Mouse (Mus musculus) CH12.LX (cell line): ENCODE measurements around the gene Fev. TPM values are rescaled to one million over a fixed set of nuclear protein-coding genes. Genes with fewer than 3 reads are reported as not detected.
A peak's percentile ranks its signal among the peaks of the same experiment; 100 is the strongest.

ENCODE experiments used
- DNase-seq: peaks from one replicate; pipeline ENCODE4 v3.0.0-alpha.2; 2013; ENCODE audit errors: extremely low read depth
- H3K27ac ChIP-seq: 2 replicates; pipeline ENCODE4 v1.5.1; 2012; ENCODE audit warnings: low read depth, mild to moderate bottlenecking, control low read depth, moderate library complexity; ENCODE audit not compliant: insufficient read depth
- H3K27me3 ChIP-seq: replicated peaks from 2 replicates; pipeline ENCODE3; 2012; ENCODE audit warnings: inconsistent platforms
- H3K36me3 ChIP-seq, 2 experiments: replicated peaks in 1 of 2; 2 replicates each; pipeline versions ENCODE3 to v1.6.1; 2012; ENCODE audit warnings: inconsistent platforms in 1 of 2, low read length in 1 of 2, mild to moderate bottlenecking in 1 of 2, mixed read lengths in 1 of 2, moderate library complexity in 1 of 2; ENCODE audit not compliant: control insufficient read depth in 1 of 2, insufficient read depth in 1 of 2
- H3K4me1 ChIP-seq, 2 experiments: 2 replicates each; pipeline ENCODE4 v1.6.1; 2012; ENCODE audit warnings: inconsistent platforms in 1 of 2, moderate library complexity in 1 of 2; ENCODE audit not compliant: insufficient read depth in 2 of 2, control insufficient read depth in 1 of 2
- H3K4me2 ChIP-seq: 2 replicates; pipeline ENCODE4 v1.6.1; 2012; ENCODE audit warnings: low read depth, mild to moderate bottlenecking, control low read depth; ENCODE audit not compliant: poor library complexity, insufficient read depth, severe bottlenecking
- H3K4me3 ChIP-seq, 3 experiments: fragments of 150-350 bp in 1 of 3; sonication (generic) in 1 of 3; replicated peaks in 1 of 3; 2 replicates each; pipeline versions ENCODE3 to v1.5.1; 2011 to 2012; ENCODE audit warnings: low read depth in 2 of 3, low read length in 2 of 3, mild to moderate bottlenecking in 2 of 3, moderate library complexity in 2 of 3, control low read depth in 1 of 3, improper control_type of control experiment in 1 of 3, inconsistent platforms in 1 of 3, mixed read lengths in 1 of 3; ENCODE audit not compliant: poor library complexity in 1 of 3
- H3K79me2 ChIP-seq: replicated peaks from 2 replicates; pipeline ENCODE4 v1.6.1; 2012; ENCODE audit warnings: mild to moderate bottlenecking, moderate library complexity; ENCODE audit not compliant: control insufficient read depth, poor library complexity, insufficient read depth, severe bottlenecking; ENCODE audit errors: extremely low read depth
- H3K9ac ChIP-seq: 2 replicates; pipeline ENCODE4 v1.6.1; 2012; ENCODE audit warnings: low read depth, mild to moderate bottlenecking, control low read depth, moderate library complexity; ENCODE audit not compliant: insufficient read depth
- H3K9me3 ChIP-seq: replicated peaks from 2 replicates; pipeline ENCODE3; 2012; ENCODE audit warnings: low read length, inconsistent platforms, mixed read lengths
- BHLHE40 ChIP-seq: IDR thresholded peaks from 2 replicates; pipeline ENCODE4 v1.6.1; 2011; ENCODE audit warnings: mild to moderate bottlenecking, low read depth, low read length, improper control_type of control experiment
- CHD2 ChIP-seq: IDR thresholded peaks from 2 replicates; pipeline ENCODE4 v1.6.1; 2011; ENCODE audit warnings: low read length, improper control_type of control experiment
- CTCF ChIP-seq, 2 experiments: IDR thresholded peaks in 1 of 2; conservative IDR thresholded peaks in 1 of 2; 2 replicates each; pipeline ENCODE4 v1.5.1; 2011 to 2012; ENCODE audit warnings: low read depth in 2 of 2, low read length in 2 of 2, improper control_type of control experiment in 1 of 2, inconsistent platforms in 1 of 2, mild to moderate bottlenecking in 1 of 2, moderate library complexity in 1 of 2
- E2F4 ChIP-seq: IDR thresholded peaks from 2 replicates; pipeline ENCODE4 v1.6.1; 2011; ENCODE audit warnings: low read depth, low read length, improper control_type of control experiment; ENCODE audit not compliant: insufficient replicate concordance
- ELF1 ChIP-seq: IDR thresholded peaks from 2 replicates; pipeline ENCODE4 v1.6.1; 2014; ENCODE audit warnings: low read depth, mild to moderate bottlenecking, inconsistent platforms, low read length, improper control_type of control experiment
- HCFC1 ChIP-seq: IDR thresholded peaks from 2 replicates; pipeline ENCODE4 v1.6.1; 2012; ENCODE audit warnings: low read depth, mild to moderate bottlenecking, inconsistent platforms, low read length, improper control_type of control experiment
- JUN ChIP-seq: IDR thresholded peaks from 2 replicates; pipeline ENCODE4 v1.6.1; 2011; ENCODE audit warnings: low read depth, mild to moderate bottlenecking, low read length, improper control_type of control experiment, moderate library complexity; ENCODE audit not compliant: insufficient read depth
- KAT2A ChIP-seq: IDR thresholded peaks from 2 replicates; pipeline ENCODE4 v1.6.1; 2012; ENCODE audit warnings: low read length, improper control_type of control experiment, inconsistent platforms; ENCODE audit not compliant: insufficient replicate concordance
- MAX ChIP-seq: IDR thresholded peaks from 2 replicates; pipeline ENCODE4 v1.6.1; 2011; ENCODE audit warnings: low read length, improper control_type of control experiment
- NELFE ChIP-seq: IDR thresholded peaks from 2 replicates; pipeline ENCODE4 v1.6.1; 2011; ENCODE audit warnings: low read depth, low read length, improper control_type of control experiment
- PAX5 ChIP-seq: IDR thresholded peaks from 2 replicates; pipeline ENCODE4 v1.6.1; 2012; ENCODE audit warnings: low read length, inconsistent platforms, mixed read lengths
- POLR2A ChIP-seq: IDR thresholded peaks from 2 replicates; pipeline ENCODE4 v1.6.1; 2011; ENCODE audit warnings: low read depth, mild to moderate bottlenecking, improper control_type of control experiment, low read length
- POLR2AphosphoS2 ChIP-seq: IDR thresholded peaks from 2 replicates; pipeline ENCODE4 v1.6.1; 2011; ENCODE audit warnings: low read depth, low read length, improper control_type of control experiment
- RAD21 ChIP-seq: IDR thresholded peaks from 2 replicates; pipeline ENCODE4 v1.6.1; 2011; ENCODE audit warnings: low read depth, mild to moderate bottlenecking, low read length, improper control_type of control experiment, moderate library complexity
- RCOR1 ChIP-seq: conservative IDR thresholded peaks from 2 replicates; pipeline ENCODE4 v1.6.1; 2012; ENCODE audit warnings: low read depth, mild to moderate bottlenecking, inconsistent platforms, low read length, improper control_type of control experiment
- SIN3A ChIP-seq: IDR thresholded peaks from 2 replicates; pipeline ENCODE4 v1.6.1; 2012; ENCODE audit warnings: low read length, improper control_type of control experiment, inconsistent platforms
- SMC3 ChIP-seq: IDR thresholded peaks from 2 replicates; pipeline ENCODE4 v1.6.1; 2011; ENCODE audit warnings: low read depth, low read length, improper control_type of control experiment
- TBP ChIP-seq: conservative IDR thresholded peaks from 2 replicates; pipeline ENCODE4 v1.6.1; 2011; ENCODE audit warnings: low read depth, low read length, improper control_type of control experiment
- TCF12 ChIP-seq: IDR thresholded peaks from 2 replicates; pipeline ENCODE4 v1.6.1; 2014; ENCODE audit warnings: low read depth, mild to moderate bottlenecking, inconsistent platforms, low read length, improper control_type of control experiment
- USF1 ChIP-seq: IDR thresholded peaks from 2 replicates; pipeline ENCODE4 v1.6.1; 2014; ENCODE audit warnings: low read depth, mild to moderate bottlenecking, inconsistent platforms, low read length, improper control_type of control experiment
- USF2 ChIP-seq: conservative IDR thresholded peaks from 2 replicates; pipeline ENCODE4 v1.6.1; 2011; ENCODE audit warnings: low read depth, low read length, improper control_type of control experiment
- ZC3H11A ChIP-seq: IDR thresholded peaks from 2 replicates; pipeline ENCODE4 v1.6.1; 2012; ENCODE audit warnings: low read depth, mild to moderate bottlenecking, inconsistent platforms, low read length, improper control_type of control experiment
- dilution Hi-C: fragments of 300-500 bp; cut with MboI; formaldehyde crosslinking; loops from 2 replicates; pipeline ENCODE4 v1.14.3; 2020; ENCODE audit warnings: low sequenced_read_pairs; ENCODE audit not compliant: extremely low pct_unique_long_range_greater_than_20kb, extremely low pct_ligation_motif_present
- in situ Hi-C: fragments of 300-500 bp; cut with MboI; formaldehyde crosslinking; loops from 3 replicates; pipeline ENCODE4 v1.14.3; 2019; ENCODE audit warnings: low sequenced_read_pairs, low pct_ligation_motif_present, low pct_unique_long_range_greater_than_20kb, mixed read lengths
- polyA plus RNA-seq: library from polyadenylated mRNA; unstranded; fragments of >175 nt; gene quantifications from 2 replicates; pipeline ENCODE4 v1.2.1, GENCODE M21; 2012; ENCODE audit warnings: low read depth; ENCODE audit not compliant: insufficient read length
- total RNA-seq, 2 experiments: library from RNA; depleted of rRNA; stranded (reverse); fragments of 300-350 nt in 1 of 2; fragments of >200 nt in 1 of 2; gene quantifications; 2 replicates each; pipeline ENCODE4 v1.2.3; 2012 to 2014

Gene Fev
- total and polyA plus RNA-seq, 3 experiments = not detected

DNA sequence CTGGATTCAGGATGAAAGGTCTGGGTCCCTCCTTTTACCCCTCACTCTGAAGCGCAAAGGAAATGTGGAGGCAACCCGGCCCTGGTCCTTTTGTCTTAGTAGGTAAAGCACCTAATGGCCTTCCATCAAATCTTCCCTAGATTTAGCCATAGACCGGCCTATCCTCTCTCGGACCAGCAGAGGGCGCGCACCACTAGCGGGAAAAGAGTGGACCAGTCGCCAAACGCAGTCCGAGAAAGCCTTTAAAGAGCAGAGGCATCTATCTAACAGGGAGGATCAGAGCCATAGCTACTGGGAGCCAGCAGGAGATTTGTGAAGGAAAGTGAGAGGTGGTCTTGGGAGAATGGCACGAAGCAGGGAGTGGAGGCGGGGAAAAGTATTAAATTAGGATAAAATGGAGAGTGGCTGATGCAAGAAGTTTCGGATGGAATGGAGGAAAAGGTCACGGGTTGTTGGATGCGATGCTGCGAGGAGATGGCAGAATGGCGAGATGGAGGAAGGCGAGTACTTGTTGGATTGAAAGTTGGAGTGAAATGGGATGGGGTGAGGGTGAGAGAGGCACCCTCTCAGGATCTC lies 4.3 kb downstream of the Fev start:
- Histone ChIP-seq H3K27me3 (peaks cover 44% of the 10 kb centered on the region), H3K79me2 (no peaks in the 10 kb centered on the region), H3K27ac (no peak overlapping the region), H3K36me3 (no peaks in the 10 kb centered on the region), H3K4me3 (no peak overlapping the region), H3K9me3 (peaks cover 26% of the 10 kb centered on the region), H3K9ac (no peak overlapping the region), H3K4me1 (peaks cover 2 to 5% of the 10 kb centered on the region in 2 experiments; a peak in 2 of 4 replicates), H3K4me2 (no peak overlapping the region)
- in situ Hi-C loops = no loop called here
- dilution Hi-C loops = no loop called here
- TF ChIP-seq KAT2A (no peak), TBP (no peak), TCF12 (no peak), SMC3 (peak; percentile 87), RCOR1 (no peak), RAD21 (peak; percentile 91), CHD2 (no peak), CTCF (conservative IDR thresholded peaks at IDR 0.05 in 1 of 2, IDR thresholded peaks at IDR 0.05 in 1 of 2; ENCODE audit: low read depth in 2 of 2, low read length in 2 of 2) (peak; percentile 56 to 94)
- peak; percentile 75 for DNase-seq

DNA sequence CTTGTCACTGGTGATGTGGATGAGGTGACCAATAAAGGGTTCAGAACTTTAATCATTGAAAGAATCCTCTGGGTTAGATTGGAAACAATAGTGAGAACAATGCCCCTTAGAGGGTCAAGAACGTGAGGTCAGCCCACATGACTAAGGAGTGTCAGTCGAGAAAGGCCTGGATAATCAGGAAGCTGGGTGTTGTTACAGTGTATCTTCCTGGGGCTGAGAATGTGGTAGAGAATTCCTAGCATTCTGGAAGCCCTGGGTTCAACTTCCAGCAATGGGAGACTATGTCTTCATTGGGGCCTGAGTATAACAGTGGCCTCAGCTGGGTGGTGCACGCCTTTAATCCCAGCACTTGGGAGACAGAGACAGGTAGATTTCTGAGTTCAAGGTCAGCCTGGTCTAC lies 8.0 kb downstream of the Fev start:
- Histone ChIP-seq H3K79me2 (no peaks in the 10 kb centered on the region), H3K4me3 (no peak overlapping the region), H3K27me3 (peaks cover 56% of the 10 kb centered on the region), H3K27ac (no peak overlapping the region), H3K4me1 (peaks cover 2 to 5% of the 10 kb centered on the region in 2 experiments; a peak in 2 of 4 replicates), H3K36me3 (no peaks in the 10 kb centered on the region), H3K9me3 (peaks cover under 1% of the 10 kb centered on the region), H3K4me2 (no peak overlapping the region), H3K9ac (no peak overlapping the region)
- TF ChIP-seq SIN3A (no peak), BHLHE40 (no peak), JUN (no peak), E2F4 (no peak), USF1 (no peak), PAX5 (no peak), HCFC1 (no peak), POLR2AphosphoS2 (no peak), NELFE (no peak), RAD21 (no peak), ZC3H11A (no peak), RCOR1 (no peak), USF2 (no peak), MAX (no peak), ELF1 (no peak), POLR2A (no peak), SMC3 (no peak)
- in situ Hi-C loops (no loop called here), dilution Hi-C loops (no loop called here)
- DNase-seq = no peak
